Mouse (Mus musculus) gastrocnemius, postnatal 10 days (tissue): ENCODE data around the gene Btg4. TPM values are rescaled to one million over a fixed set of nuclear protein-coding genes. Genes with fewer than 3 reads are reported as not detected.

Experiments used
- DNase-seq: peaks from one replicate; pipeline ENCODE4 v3.0.0; 2021; ENCODE audit warnings: mixed read lengths
- microRNA-seq, 2 experiments: library from miRNA; unstranded; fragments of <30 nt; microRNA quantifications; one replicate each; pipeline ENCODE4 v1.2.0; 2021
- total RNA-seq, 2 experiments: library from RNA; stranded (reverse); gene quantifications; 2 replicates each; pipeline ENCODE4 v1.2.3; 2021

Gene Btg4
- total RNA-seq, 2 experiments from 2014 or later, result not detected

DNA sequence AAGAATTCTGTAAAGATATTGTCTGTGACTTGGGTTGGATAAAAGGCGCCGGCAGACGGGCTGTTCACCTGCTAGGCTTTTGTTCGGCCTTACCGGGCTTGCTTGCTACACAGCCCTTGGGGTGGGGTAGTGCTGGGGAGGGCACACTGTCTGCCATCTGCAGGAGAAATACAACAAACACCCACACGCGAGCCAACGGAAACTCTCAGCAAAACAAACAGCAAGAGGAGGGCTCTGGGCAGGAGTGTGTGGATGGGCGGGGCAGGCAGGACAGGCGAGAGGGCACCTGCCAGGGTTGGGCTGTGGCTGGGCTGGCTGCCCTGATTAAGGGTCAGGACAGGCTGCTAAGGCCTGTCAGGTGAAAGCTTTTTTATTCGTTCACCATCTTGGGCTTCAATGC is 107.3 kb downstream of the Btg4 start:
- no peak for DNase-seq

GRCm38 (mm10) chr9:51168698-51169097 is 108.0 kb downstream of the Btg4 start:
- DNase-seq, result no peak

DNA sequence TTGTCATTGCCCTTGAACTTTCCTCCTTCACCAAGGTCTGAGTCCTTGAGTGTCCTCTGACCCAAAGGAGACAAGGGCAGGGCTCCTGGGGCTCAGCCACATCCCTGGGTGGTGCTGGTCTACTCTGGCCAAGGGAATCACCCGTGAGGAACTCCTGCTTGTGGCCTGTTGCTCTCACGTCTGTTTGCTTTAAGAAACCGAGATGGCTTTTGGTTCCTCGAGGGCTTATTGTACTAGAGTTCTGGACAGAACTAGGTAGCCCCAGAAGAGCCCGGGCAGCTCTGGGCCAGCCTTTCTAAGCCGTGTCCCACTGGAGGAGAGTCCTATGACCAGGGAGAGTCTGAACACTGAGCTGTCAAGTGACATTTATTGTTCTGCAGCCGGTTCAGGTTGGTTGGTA is 108.4 kb downstream of the Btg4 start:
- no peak for DNase-seq

Small RNA genes within 50 kb of the gene (microRNA-seq; reads per million reads assigned to microRNA genes)
- gene Mir34b (1.3 to 1.6 reads per million in 2 experiments), gene Mir34c (19.1 to 65.7 reads per million in 2 experiments)

Other genes starting within 250 kb of the Btg4 start
- gene Ppp2r1b, start 215.6 kb upstream of the Btg4 start, total RNA-seq, result 10 to 100 TPM in 1 of 2 experiments, 1 to 10 TPM in 1; 7.0 to 10.3 TPM
- 10 to 100 TPM; 15.4 to 16.6 TPM for gene Sik2, start 51.8 kb upstream of the Btg4 start, total RNA-seq
- 1 to 10 TPM; 2.4 to 2.9 TPM for gene Layn, start 16.2 kb downstream of the Btg4 start, total RNA-seq
- gene 4833427G06Rik, start 41.2 kb downstream of the Btg4 start, total RNA-seq, result not detected
- gene Gm32742, start 104.6 kb downstream of the Btg4 start, total RNA-seq, result not detected
- 1 to 10 TPM in 1 of 2 experiments, under 1 TPM in 1; 0.21 to 1.4 TPM for gene Pou2af1, start 152.8 kb downstream of the Btg4 start, total RNA-seq
- 1 to 10 TPM; 1.3 to 1.6 TPM for gene Colca2, start 217.7 kb downstream of the Btg4 start, total RNA-seq